Mouse (Mus musculus): ENCODE measurements around the gene Trf. TPM values are rescaled to one million over a fixed set of nuclear protein-coding genes. Genes with fewer than 3 reads are reported as not detected.
"Not testable (repeated sequence)": the region's sequence is repeated elsewhere in the genome, so short reads cannot be mapped to it uniquely, and the experiment has no call there.

The Trf gene
- polyA plus RNA-seq, 1 experiment: 2.0 TPM

- Histone ChIP-seq H3K4me3 (replicated peaks) (peak overlapping the region; percentile 60), H3K4me1 (ENCODE audit: control insufficient read depth) (peaks cover 15% of the 10 kb centered on the region), H3K9me3 (ENCODE audit: control insufficient read depth, low read length) (no peaks in the 10 kb centered on the region), H3K36me3 (ENCODE audit: control insufficient read depth) (no peaks in the 10 kb centered on the region), H3K27me3 (ENCODE audit: control insufficient read depth) (no peaks in the 10 kb centered on the region)
- TF ChIP-seq GATA1 (IDR thresholded peaks at IDR 0.05; ENCODE audit: low read length): no peak
- no peak for TF ChIP-seq TAL1 (IDR thresholded peaks at IDR 0.05; ENCODE audit: low read length)
Observed at GRCm38 (mm10) chr9:103180303-103180702, 49.9 kb downstream of the Trf start.

- H3K9me3 ChIP-seq (ENCODE audit: control insufficient read depth, low read length): no peaks in the 10 kb centered on the region
- no peaks in the 10 kb centered on the region for H3K27me3 ChIP-seq (ENCODE audit: control insufficient read depth)
- no peaks in the 10 kb centered on the region for H3K36me3 ChIP-seq (ENCODE audit: control insufficient read depth)
- H3K4me3 ChIP-seq (replicated peaks): no peak overlapping the region
- H3K4me1 ChIP-seq (ENCODE audit: control insufficient read depth): peaks cover 11% of the 10 kb centered on the region
- no peak for TF ChIP-seq TAL1 (IDR thresholded peaks at IDR 0.05; ENCODE audit: low read length)
- no peak for TF ChIP-seq GATA1 (IDR thresholded peaks at IDR 0.05; ENCODE audit: low read length)
Observed at GRCm38 (mm10) chr9:103175692-103176091, 54.6 kb downstream of the Trf start.

- H3K9me3 ChIP-seq (ENCODE audit: control insufficient read depth, low read length): no peaks in the 10 kb centered on the region
- no peak overlapping the region for H3K4me3 ChIP-seq (replicated peaks)
- H3K27me3 ChIP-seq (ENCODE audit: control insufficient read depth): no peaks in the 10 kb centered on the region
- no peak for TF ChIP-seq TAL1 (IDR thresholded peaks at IDR 0.05; ENCODE audit: low read length)
- TF ChIP-seq GATA1 (IDR thresholded peaks at IDR 0.05; ENCODE audit: low read length): no peak
- H3K4me1 ChIP-seq (ENCODE audit: control insufficient read depth): peaks cover 3% of the 10 kb centered on the region
- no peaks in the 10 kb centered on the region for H3K36me3 ChIP-seq (ENCODE audit: control insufficient read depth)
Observed at GRCm38 (mm10) chr9:103174771-103175519, 55.3 kb downstream of the Trf start.

- Histone ChIP-seq H3K27me3 (ENCODE audit: control insufficient read depth) (no peaks in the 10 kb centered on the region), H3K4me1 (ENCODE audit: control insufficient read depth) (0 out of 2 replicates have a peak, but pooled peaks cover 1% of the 10 kb centered on the region), H3K9me3 (ENCODE audit: control insufficient read depth, low read length) (no peaks in the 10 kb centered on the region), H3K4me3 (replicated peaks) (no peak overlapping the region), H3K36me3 (ENCODE audit: control insufficient read depth) (no peaks in the 10 kb centered on the region)
- TF ChIP-seq TAL1 (IDR thresholded peaks at IDR 0.05; ENCODE audit: low read length): no peak
- no peak for TF ChIP-seq GATA1 (IDR thresholded peaks at IDR 0.05; ENCODE audit: low read length)
Observed at GRCm38 (mm10) chr9:103168771-103169170, 61.5 kb downstream of the Trf start.

GRCm38 (mm10) chr9:103168046-103168445 lies 62.2 kb downstream of the Trf start:
- Histone ChIP-seq H3K4me3 (replicated peaks) (no peak overlapping the region), H3K4me1 (ENCODE audit: control insufficient read depth) (0 out of 2 replicates have a peak, but pooled peaks cover 1% of the 10 kb centered on the region), H3K36me3 (ENCODE audit: control insufficient read depth) (no peaks in the 10 kb centered on the region), H3K27me3 (ENCODE audit: control insufficient read depth) (no peaks in the 10 kb centered on the region), H3K9me3 (ENCODE audit: control insufficient read depth, low read length) (no peaks in the 10 kb centered on the region)
- TF ChIP-seq TAL1 (IDR thresholded peaks at IDR 0.05; ENCODE audit: low read length): no peak
- TF ChIP-seq GATA1 (IDR thresholded peaks at IDR 0.05; ENCODE audit: low read length): no peak

- Histone ChIP-seq H3K4me1 (ENCODE audit: control insufficient read depth) (no peaks in the 10 kb centered on the region), H3K9me3 (ENCODE audit: control insufficient read depth, low read length) (no peaks in the 10 kb centered on the region), H3K36me3 (ENCODE audit: control insufficient read depth) (no peaks in the 10 kb centered on the region), H3K27me3 (ENCODE audit: control insufficient read depth) (no peaks in the 10 kb centered on the region), H3K4me3 (replicated peaks) (no peak overlapping the region)
- TF ChIP-seq GATA1 (IDR thresholded peaks at IDR 0.05; ENCODE audit: low read length) (no peak), TAL1 (IDR thresholded peaks at IDR 0.05; ENCODE audit: low read length) (no peak)
Observed at GRCm38 (mm10) chr9:103163806-103164205, 66.4 kb downstream of the Trf start.

GRCm38 (mm10) chr9:103155158-103155557 lies 75.1 kb downstream of the Trf start:
- not testable (repeated sequence) for H3K4me3 ChIP-seq (replicated peaks)

GRCm38 (mm10) chr9:103154568-103154967 lies 75.7 kb downstream of the Trf start:
- Histone ChIP-seq H3K4me1 (ENCODE audit: control insufficient read depth) (no peaks in the 10 kb centered on the region), H3K36me3 (ENCODE audit: control insufficient read depth) (no peaks in the 10 kb centered on the region), H3K4me3 (replicated peaks) (no peak overlapping the region), H3K9me3 (ENCODE audit: control insufficient read depth, low read length) (no peaks in the 10 kb centered on the region), H3K27me3 (ENCODE audit: control insufficient read depth) (no peaks in the 10 kb centered on the region)
- no peak for TF ChIP-seq GATA1 (IDR thresholded peaks at IDR 0.05; ENCODE audit: low read length)
- no peak for TF ChIP-seq TAL1 (IDR thresholded peaks at IDR 0.05; ENCODE audit: low read length)

More at GRCm38 (mm10) chr9:103155158-103155557, 75.1 kb downstream of the Trf start:
- not testable (repeated sequence) for H3K9me3 ChIP-seq (ENCODE audit: control insufficient read depth, low read length); H3K4me1 ChIP-seq (ENCODE audit: control insufficient read depth); H3K36me3 ChIP-seq (ENCODE audit: control insufficient read depth); H3K27me3 ChIP-seq (ENCODE audit: control insufficient read depth)

Other genes with a start within 250 kb of the Trf start
- under 0.01 and 0.07 TPM in 2 replicates for gene Slco2a1, start 241.7 kb downstream of the Trf start, polyA plus RNA-seq (2012)
- not detected in 2 replicates for gene Rab6b, start 118.7 kb downstream of the Trf start, polyA plus RNA-seq (2012)
- gene Srprb, start 28.3 kb downstream of the Trf start, polyA plus RNA-seq (2012): 1.1 and 1.7 TPM in 2 replicates
- gene Gm20425, start 137 bp downstream of the Trf start, polyA plus RNA-seq (2012): not detected in 2 replicates
- 11.6 and 12.4 TPM in 2 replicates for gene 1300017J02Rik, start 74.6 kb upstream of the Trf start, polyA plus RNA-seq (2012)
- 2.6 and 3.9 TPM in 2 replicates for gene Topbp1, start 74.8 kb upstream of the Trf start, polyA plus RNA-seq (2012)
- 6.3 and 8.8 TPM in 2 replicates for gene Cdv3, start 135.4 kb upstream of the Trf start, polyA plus RNA-seq (2012)
- gene Bfsp2, start 250.0 kb upstream of the Trf start, polyA plus RNA-seq (2012): 0.05 TPM in 1 of 2 replicates, not detected in the other